Mouse (Mus musculus) neural tube, postnatal 0 days (tissue): Measurements from ENCODE around the gene Pik3cd. TPM values are rescaled to one million over a fixed set of nuclear protein-coding genes. Genes with fewer than 3 reads are reported as not detected.

ENCODE experiments used
- microRNA-seq: library from miRNA; unstranded; fragments of <30 nt; microRNA quantifications from one replicate; pipeline ENCODE4, GENCODE M21; 2016
- polyA plus RNA-seq: library from polyadenylated mRNA; unstranded; fragments of >200 nt; fragmentation: Nextera tagmentation; extraction: Ambion mirVana; gene quantifications from 2 replicates; pipeline ENCODE4 v1.2.1, GENCODE M21; 2015

Pik3cd gene
- 10.8 and 12.0 TPM in 2 replicates for polyA plus RNA-seq

DNA sequence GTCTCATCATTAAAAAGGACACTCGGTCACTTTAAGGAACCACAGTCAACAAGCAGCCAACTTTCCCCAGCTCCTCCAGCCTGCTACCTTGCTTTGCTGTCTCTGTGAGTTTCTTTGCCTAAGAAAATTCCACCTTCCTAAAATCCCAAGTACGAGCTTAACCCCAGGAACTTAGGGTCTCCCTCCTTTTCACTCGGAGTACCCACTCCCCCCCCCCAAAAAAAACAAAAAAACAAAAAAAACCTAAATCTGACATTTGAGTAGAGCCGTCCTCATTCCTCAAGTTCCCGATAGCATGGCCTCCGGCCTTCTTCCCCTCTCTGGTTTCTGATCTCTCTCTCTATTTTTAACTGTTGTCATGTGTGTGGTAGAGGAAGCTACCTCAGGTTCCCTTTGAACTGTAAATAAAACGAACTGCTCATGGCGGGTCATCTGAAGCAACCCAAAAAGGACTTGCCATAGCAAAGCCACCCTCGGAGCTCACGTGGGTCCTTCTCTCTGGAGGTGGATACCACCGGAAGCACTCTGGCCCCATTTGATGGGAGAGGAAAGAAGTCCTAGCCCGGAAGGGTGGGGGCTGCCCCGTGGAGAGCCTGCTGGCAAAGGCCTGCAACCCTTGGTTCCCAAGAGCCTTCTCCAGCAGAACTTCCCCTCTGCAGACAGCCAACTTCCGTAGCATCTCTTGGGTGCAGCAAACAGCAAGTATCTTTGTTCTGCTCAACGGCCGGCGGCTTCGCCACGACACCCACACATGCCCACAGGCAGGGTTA lies at the start of gene Pik3cd:
Gene Pik3cd, minus strand, starts transcription at position 362 of the 770 bp plus-strand sequence.

DNA sequence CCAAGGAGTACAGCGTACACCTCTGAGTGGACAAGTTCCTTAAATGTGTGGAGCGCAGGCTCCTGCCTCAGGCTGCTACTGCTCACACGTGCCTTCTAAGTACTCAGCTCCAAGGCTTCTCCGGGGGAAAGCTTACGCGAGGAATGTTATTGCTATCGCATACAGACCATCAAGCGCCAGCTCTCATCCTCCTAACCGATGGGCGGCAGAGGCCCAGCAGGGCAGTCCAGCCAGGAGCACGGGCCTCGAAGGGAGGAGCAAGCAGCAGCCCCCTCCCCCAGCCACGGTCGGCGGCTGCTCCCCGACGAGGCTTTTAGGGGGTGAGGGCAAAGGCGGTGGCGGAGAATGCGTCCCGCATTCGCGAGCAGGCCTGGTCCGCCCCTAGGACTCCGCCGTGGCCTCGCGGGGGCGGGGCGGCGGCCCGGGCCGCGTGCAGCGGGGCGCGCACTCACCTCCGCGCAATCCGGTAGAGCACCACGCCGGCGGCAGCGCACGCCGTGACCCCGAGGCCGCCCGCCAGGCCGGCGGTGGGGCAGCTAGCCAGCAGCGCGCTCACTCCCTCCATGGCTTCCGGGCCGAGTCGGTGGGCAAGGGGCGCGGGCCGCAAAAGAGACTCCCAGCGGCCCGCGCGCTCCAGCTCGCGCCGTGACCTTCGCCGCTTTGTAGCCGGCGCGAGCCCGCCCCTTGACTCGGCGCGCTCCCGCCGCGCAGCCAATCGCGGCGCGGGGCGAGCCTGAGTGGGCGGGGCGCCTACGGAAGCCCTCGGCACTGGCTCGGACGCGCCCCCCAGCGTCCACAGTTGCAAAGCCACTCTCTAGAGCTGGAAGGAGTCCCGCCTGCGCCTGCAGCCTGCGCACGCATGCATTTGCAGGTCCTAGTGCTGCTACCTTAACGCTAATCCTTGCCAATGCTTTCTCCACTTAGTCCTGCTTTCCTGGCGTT lies 35.3 kb upstream of the Pik3cd start, which contains the start of gene Tmem201:
Gene Tmem201, minus strand, starts transcription at position 662 of the 942 bp plus-strand sequence.

Small RNA genes lying within 50 kb of the gene (microRNA-seq; reads per million reads assigned to microRNA genes)
- gene Mir7023, result not detected

Other genes starting within 250 kb of the Pik3cd start
- 0.36 TPM in 1 of 2 replicates, not detected in the other for gene Rbp7, start 247.6 kb downstream of the Pik3cd start, polyA plus RNA-seq
- gene Tmem274, start 225.2 kb downstream of the Pik3cd start, polyA plus RNA-seq, result not detected in 2 replicates
- 6.0 and 6.3 TPM in 2 replicates for gene Nmnat1, start 217.4 kb downstream of the Pik3cd start, polyA plus RNA-seq
- gene Lzic, start 217.3 kb downstream of the Pik3cd start, polyA plus RNA-seq, result 27.7 and 33.7 TPM in 2 replicates
- gene Ctnnbip1, start 184.3 kb downstream of the Pik3cd start, polyA plus RNA-seq, result 116 and 124 TPM in 2 replicates
- 228 and 232 TPM in 2 replicates for gene Clstn1, start 116.1 kb downstream of the Pik3cd start, polyA plus RNA-seq
- gene Tmem201, start 35.5 kb upstream of the Pik3cd start, polyA plus RNA-seq, result 40.6 and 45.4 TPM in 2 replicates
- 54.1 and 56.3 TPM in 2 replicates for gene Slc25a33, start 71.7 kb upstream of the Pik3cd start, polyA plus RNA-seq